Comparison of ENCODE assay signal across 8 mouse cellular contexts in genomic region chr3:108444698-108445365, GRCm38 (mm10). TPM values are rescaled to one million over a fixed set of nuclear protein-coding genes. Genes with fewer than 3 reads are reported as not detected.
A peak's percentile ranks its signal among the peaks of the same experiment; 100 is the strongest.
DNase-seq lines count a peak whose midpoint lies in the region; ATAC-seq and TF ChIP-seq lines count a peak whose summit lies in the region.

Gene Sars (minus strand): TSS chr3:108445209.

- WGBS in embryonic facial prominence, embryonic 13.5 days: under 1% methylated on average over 41 of the region's 41 CpGs
- under 1% methylated on average over 41 of the region's 41 CpGs for WGBS in heart, adult 2 months
- WGBS in limb, embryonic 13.5 days: 0% methylated on average over 41 of the region's 41 CpGs
- under 1% methylated on average over 41 of the region's 41 CpGs for WGBS in midbrain, embryonic 16.5 days

- peak within 1 kb of the TSS; percentile 72 for H3K4me2 ChIP-seq in embryonic facial prominence, embryonic 13.5 days
- peak within 1 kb of the TSS; percentile 85 for H3K4me2 ChIP-seq in limb, embryonic 13.5 days (replicated peaks)
- peak within 1 kb of the TSS; percentile 93 for H3K4me2 ChIP-seq in midbrain, embryonic 16.5 days (ENCODE audit: low read length)

- TF ChIP-seq POLR2A in heart, adult 2 months (IDR thresholded peaks at IDR 0.05; ENCODE audit: insufficient read depth, low read depth, low read length): peak; percentile 87; the same call in 1 of the 2 replicates

- 0 out of 2 replicates have a peak, but pooled peaks have one; percentile 7 for TF ChIP-seq EP300 in heart, adult 2 months (IDR thresholded peaks at IDR 0.05; ENCODE audit: insufficient read depth, low read depth, low read length)

- H3K36me3 ChIP-seq in embryonic facial prominence, embryonic 13.5 days: 0 out of 2 replicates have a peak, but pooled peaks cover 9% of the 10 kb centered on the region
- H3K36me3 ChIP-seq in heart, adult 2 months (ENCODE audit: control insufficient read depth, insufficient read depth, low read length): peaks cover 8% of the 10 kb centered on the region; the same call in 1 of the 2 replicates
- peaks cover 15% of the 10 kb centered on the region; the same call in 1 of the 2 replicates for H3K36me3 ChIP-seq in limb, embryonic 13.5 days
- H3K36me3 ChIP-seq in midbrain, embryonic 16.5 days (ENCODE audit: control insufficient read depth, insufficient read depth, low read length): no peaks in the 10 kb centered on the region

- no peaks in the 10 kb centered on the region for H3K9me3 ChIP-seq in embryonic facial prominence, embryonic 13.5 days
- H3K9me3 ChIP-seq in limb, embryonic 13.5 days: no peaks in the 10 kb centered on the region
- H3K9me3 ChIP-seq in midbrain, embryonic 16.5 days (replicated peaks; ENCODE audit: control insufficient read depth, low read length, poor library complexity, severe bottlenecking): no peaks in the 10 kb centered on the region

- peak; percentile 95 for DNase-seq in 3134 (ENCODE audit: extremely low read depth, insufficient read length, low spot score)
- peak; percentile 95 to 97 for DNase-seq in adrenal gland, postnatal 36 days
- peak; percentile 92 to 94 for DNase-seq in heart, adult 2 months
- DNase-seq in kidney, adult 8-10 months: peak; percentile 88 to 91
- peak; percentile 89 to 95 for DNase-seq in spleen, postnatal 10 days (ENCODE audit: low spot score in 2 of 2)

- peak within 1 kb of the TSS; percentile 83 for H3K27ac ChIP-seq in embryonic facial prominence, embryonic 13.5 days
- peak within 1 kb of the TSS; percentile 89 for H3K27ac ChIP-seq in heart, adult 2 months
- H3K27ac ChIP-seq in limb, embryonic 13.5 days: peak within 1 kb of the TSS; percentile 75
- H3K27ac ChIP-seq in midbrain, embryonic 16.5 days (ENCODE audit: low read length): peak within 1 kb of the TSS; percentile 90

- peaks cover 1% of the 10 kb centered on the region for H3K79me2 ChIP-seq in heart, adult 2 months (replicated peaks; ENCODE audit: control insufficient read depth, insufficient read depth, low read length)

- intact Hi-C loops in heart, adult 2 months (cut with DNase I): loop anchor here (5.0 to 10.0 kb wide), 3 partner anchors 117 to 233 kb away; partner anchors contain the start of genes Atxn7l2, Clcc1 and Tmem167b

- no peaks in the 10 kb centered on the region for H3K27me3 ChIP-seq in embryonic facial prominence, embryonic 13.5 days
- no peaks in the 10 kb centered on the region for H3K27me3 ChIP-seq in heart, adult 2 months (ENCODE audit: control insufficient read depth, insufficient read depth, low read length)
- no peaks in the 10 kb centered on the region for H3K27me3 ChIP-seq in limb, embryonic 13.5 days
- H3K27me3 ChIP-seq in midbrain, embryonic 16.5 days (ENCODE audit: control insufficient read depth, insufficient read depth, low read depth, low read length): no peaks in the 10 kb centered on the region

- ATAC-seq in embryonic facial prominence, embryonic 13.5 days (ENCODE audit: insufficient number of reproducible peaks, insufficient read depth, low FRiP score, low TSS enrichment, low read depth): peak; percentile 98
- peak; percentile 98 for ATAC-seq in limb, embryonic 13.5 days (ENCODE audit: low FRiP score, low read depth)
- peak; percentile 97 for ATAC-seq in midbrain, embryonic 16.5 days

- TF ChIP-seq CTCF in heart, adult 2 months (IDR thresholded peaks at IDR 0.05): peak; percentile 78

- peak within 1 kb of the TSS; percentile 88 for H3K4me3 ChIP-seq in embryonic facial prominence, embryonic 13.5 days
- H3K4me3 ChIP-seq in heart, adult 2 months: peak within 1 kb of the TSS; percentile 95
- H3K4me3 ChIP-seq in limb, embryonic 13.5 days: peak within 1 kb of the TSS; percentile 88
- H3K4me3 ChIP-seq in midbrain, embryonic 16.5 days (ENCODE audit: low read depth, low read length): peak within 1 kb of the TSS; percentile 71

- peak within 1 kb of the TSS; percentile 88 for H3K9ac ChIP-seq in embryonic facial prominence, embryonic 13.5 days
- H3K9ac ChIP-seq in heart, adult 2 months (ENCODE audit: low read depth, low read length): peak within 1 kb of the TSS; percentile 65
- peak within 1 kb of the TSS; percentile 89 for H3K9ac ChIP-seq in limb, embryonic 13.5 days
- peak within 1 kb of the TSS; percentile 79 for H3K9ac ChIP-seq in midbrain, embryonic 16.5 days (ENCODE audit: low read depth, low read length)

- H3K4me1 ChIP-seq in embryonic facial prominence, embryonic 13.5 days: peaks cover 19% of the 10 kb centered on the region
- H3K4me1 ChIP-seq in heart, adult 2 months (ENCODE audit: control insufficient read depth, insufficient read depth, low read length): peaks cover 3% of the 10 kb centered on the region; the same call in 1 of the 2 replicates
- peaks cover 27% of the 10 kb centered on the region for H3K4me1 ChIP-seq in limb, embryonic 13.5 days
- peaks cover 35% of the 10 kb centered on the region for H3K4me1 ChIP-seq in midbrain, embryonic 16.5 days (ENCODE audit: control insufficient read depth, insufficient read depth, low read length)

RNA-seq across cellular contexts. Expression of gene Sars, which starts in this region (rescaled TPM):
- 100 to 1,000 TPM; 185 to 210 TPM for total RNA-seq in adrenal gland, postnatal 36 days (2021)
- 116 and 128 TPM in 2 replicates for polyA plus RNA-seq in embryonic facial prominence, embryonic 13.5 days (2015; fragmentation: Nextera tagmentation; extraction: Ambion mirVana)
- total RNA-seq in heart, adult 2 months (2021): 10 to 100 TPM; 69.4 to 83.4 TPM
- polyA plus RNA-seq in heart, adult 2 months (2012; rRNA removed): 24.1 and 34.4 TPM in 2 replicates
- 114 and 122 TPM in 2 replicates for polyA plus RNA-seq in limb, embryonic 13.5 days (2015; fragmentation: Nextera tagmentation; extraction: Ambion mirVana)
- 217 and 220 TPM in 2 replicates for polyA plus RNA-seq in midbrain, embryonic 16.5 days (2015; fragmentation: Nextera tagmentation; extraction: Ambion mirVana)

Comparison
In these comparisons a context has a peak if more than half of its experiments do, and no peak if none do; other contexts are left out.
1. Peak in every context shown above with its lines: DNase-seq, ATAC-seq, H3K4me3 ChIP-seq and H3K27ac ChIP-seq.